Mouse (Mus musculus): ENCODE results near the gene Palld.
A peak's percentile ranks its signal among the peaks of the same experiment; 100 is the strongest.

The Palld gene

GRCm38 (mm10) chr8:61629631-61629968 is 272.9 kb downstream of the Palld start:
- no peak for DNase-seq (ENCODE audit: low spot score in 2 of 2)

- no peak for DNase-seq (ENCODE audit: low spot score in 2 of 2)
Observed at GRCm38 (mm10) chr8:61628938-61629630, 273.4 kb downstream of the Palld start.

GRCm38 (mm10) chr8:61626246-61626952 is 276.1 kb downstream of the Palld start:
- no peak for DNase-seq (ENCODE audit: low spot score in 2 of 2)

DNA sequence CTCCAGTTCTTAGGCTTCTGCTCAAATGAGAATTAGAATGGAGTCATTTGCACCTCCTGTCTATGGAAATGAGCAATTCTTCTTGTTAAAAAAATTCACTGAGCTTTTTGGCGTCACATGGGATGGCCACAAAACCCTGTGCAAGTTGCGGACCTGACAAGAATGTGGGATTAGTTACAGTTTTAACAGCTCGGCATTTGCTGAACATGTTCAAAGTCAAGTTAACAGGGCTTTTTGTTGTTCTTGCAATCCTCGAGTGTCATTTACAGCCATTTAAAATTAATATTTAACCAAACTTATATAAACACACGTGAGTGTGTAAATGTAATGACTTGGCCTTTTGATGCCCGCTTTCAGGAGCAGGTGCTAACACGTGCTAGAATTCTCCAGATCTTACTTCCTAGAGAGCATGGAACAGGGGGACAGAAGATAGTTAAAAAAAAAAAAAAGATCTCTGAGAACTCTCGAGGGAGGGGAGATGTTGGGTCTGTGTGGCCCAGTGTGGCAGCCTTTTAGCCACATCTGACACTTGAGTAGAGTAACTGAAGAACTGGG is 276.8 kb downstream of the Palld start:
- no peak for DNase-seq (ENCODE audit: low spot score in 2 of 2)

DNA sequence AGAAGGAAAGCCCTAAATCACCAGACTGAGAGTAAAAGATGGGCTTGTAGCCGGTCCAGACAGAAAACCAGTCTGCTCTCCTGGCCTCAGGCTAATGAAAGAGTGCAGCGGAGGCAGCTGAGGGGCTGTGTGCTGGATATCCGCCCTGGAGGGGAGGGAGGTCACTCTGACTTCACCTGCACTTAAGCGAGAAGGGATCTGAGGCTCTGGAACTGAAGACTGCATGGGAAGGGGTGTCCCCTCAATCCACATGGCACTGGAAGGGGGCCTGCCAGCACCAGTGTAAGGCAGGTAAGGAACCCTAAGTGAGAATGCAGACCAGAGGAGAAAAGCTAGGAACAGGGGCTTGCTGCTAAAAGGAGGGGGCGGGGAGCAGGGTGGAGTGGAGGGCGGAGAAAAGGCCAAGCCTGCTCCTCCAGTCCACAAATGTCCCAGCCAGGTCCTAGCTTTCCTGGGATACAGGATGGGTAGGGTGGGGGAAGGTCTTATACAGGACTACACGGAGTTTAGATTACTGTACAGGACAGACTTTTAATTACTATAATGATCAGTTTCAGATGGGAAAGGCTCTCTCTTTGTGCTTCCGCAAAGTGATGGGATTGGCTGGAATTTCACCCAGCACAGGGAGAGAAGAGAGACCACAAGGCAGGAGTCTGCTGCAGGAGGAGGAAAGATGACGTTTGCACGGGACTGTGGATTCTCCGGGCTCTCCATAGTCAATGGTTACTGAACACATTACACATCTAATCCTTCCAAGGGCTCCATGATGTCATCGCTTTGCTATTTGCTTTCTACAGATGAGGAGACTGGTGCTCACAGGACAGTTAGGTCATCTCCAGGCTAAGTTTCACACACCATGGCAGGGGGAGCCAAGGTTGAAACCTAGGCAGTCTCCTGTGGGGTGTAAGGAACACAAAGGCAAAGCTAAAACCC is 278.7 kb downstream of the Palld start:
- no peak for DNase-seq (ENCODE audit: low spot score in 2 of 2)

- no peak for DNase-seq (ENCODE audit: low spot score in 2 of 2)
Observed at GRCm38 (mm10) chr8:61621300-61621699, 281.2 kb downstream of the Palld start.

DNA sequence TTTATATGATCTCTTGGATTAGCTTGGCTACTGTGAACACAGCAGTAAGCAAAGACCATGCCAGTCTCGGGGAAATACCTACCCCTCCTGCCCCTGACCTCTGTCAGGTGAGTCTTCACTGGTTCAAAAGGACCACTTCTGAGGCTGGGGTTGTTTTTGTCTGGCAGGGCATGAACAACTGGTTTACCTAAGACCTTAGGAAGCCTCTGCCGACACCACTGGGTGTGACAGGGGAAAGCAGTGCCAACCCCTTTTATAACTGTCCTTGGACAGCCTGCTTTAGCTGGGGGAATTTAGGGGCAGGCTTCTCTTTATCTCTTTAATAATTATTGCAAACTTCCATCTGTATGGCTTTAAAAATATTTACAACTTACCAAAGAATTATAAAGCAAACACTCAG is 284.8 kb downstream of the Palld start:
- DNase-seq (ENCODE audit: low spot score in 2 of 2) = no peak

DNA sequence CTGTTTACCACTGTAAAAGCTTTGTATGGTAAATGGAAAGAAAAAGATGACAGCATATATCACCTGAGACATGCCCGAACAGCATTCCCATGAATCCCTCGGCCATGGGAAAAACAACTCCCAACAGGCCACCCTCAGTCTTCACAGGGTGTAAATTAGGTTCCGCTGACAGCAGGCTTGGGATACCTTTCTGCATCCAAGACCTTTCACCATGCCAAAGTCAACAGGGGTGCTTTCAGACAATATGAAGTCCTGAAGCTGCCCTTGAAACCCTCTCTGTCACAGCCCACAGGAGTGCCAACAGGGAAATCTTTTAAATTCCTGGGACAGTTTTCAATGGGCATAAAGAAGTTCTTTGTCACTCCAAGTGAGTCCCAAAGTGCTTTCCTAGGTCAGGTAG is 285.4 kb downstream of the Palld start:
- DNase-seq (ENCODE audit: low spot score in 2 of 2) = no peak

DNA sequence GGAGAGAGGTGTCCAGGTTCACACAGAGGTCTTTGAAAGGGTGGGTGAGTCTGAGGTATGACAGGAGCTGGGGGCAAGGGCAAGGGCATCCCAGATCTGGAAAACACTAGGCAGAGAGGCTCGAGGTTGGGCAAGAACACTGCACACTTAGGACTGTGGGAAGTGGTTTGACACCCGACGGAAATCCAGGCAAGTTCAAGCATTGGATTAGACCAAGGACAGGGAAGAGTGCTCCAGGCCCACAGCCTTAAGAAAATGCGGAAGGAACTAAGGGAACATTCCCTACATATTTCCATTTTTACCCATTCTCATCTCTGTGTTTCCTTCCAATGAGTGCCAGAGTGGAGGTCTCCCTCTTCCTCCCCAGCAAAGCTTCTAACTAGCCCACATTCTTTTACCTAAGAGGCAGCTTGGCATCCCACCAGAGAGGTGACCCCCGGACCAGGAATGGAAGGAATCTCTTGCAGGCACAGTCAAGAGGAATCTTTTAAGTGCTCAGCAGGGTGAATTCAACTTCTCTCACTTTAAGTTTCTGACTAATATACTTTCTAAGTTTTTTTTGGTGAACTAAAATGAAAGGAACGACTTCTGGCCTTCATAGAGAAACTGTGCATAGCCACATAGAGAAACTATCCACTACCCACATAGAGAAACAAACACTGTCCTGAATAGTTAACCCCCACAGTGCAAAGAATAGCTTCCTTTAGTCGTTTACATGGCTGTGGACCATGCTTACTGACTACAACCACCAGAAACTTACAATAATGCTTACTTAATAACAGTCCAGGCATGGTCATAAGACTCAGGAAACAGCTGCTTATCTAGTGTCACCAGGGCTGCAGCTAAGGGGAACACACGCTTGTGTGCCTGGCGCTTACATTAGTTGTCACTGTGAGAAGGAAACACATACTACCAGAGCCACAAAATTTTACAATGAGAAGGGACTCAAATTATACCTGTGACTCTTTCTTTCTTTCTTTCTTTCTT is 286.5 kb downstream of the Palld start:
- DNase-seq (ENCODE audit: low spot score in 2 of 2) = no peak

GRCm38 (mm10) chr8:61611741-61612140 is 290.7 kb downstream of the Palld start:
- DNase-seq (ENCODE audit: low spot score in 2 of 2) = no peak

GRCm38 (mm10) chr8:61611077-61611476 is 291.4 kb downstream of the Palld start:
- no peak for DNase-seq (ENCODE audit: low spot score in 2 of 2)

DNA sequence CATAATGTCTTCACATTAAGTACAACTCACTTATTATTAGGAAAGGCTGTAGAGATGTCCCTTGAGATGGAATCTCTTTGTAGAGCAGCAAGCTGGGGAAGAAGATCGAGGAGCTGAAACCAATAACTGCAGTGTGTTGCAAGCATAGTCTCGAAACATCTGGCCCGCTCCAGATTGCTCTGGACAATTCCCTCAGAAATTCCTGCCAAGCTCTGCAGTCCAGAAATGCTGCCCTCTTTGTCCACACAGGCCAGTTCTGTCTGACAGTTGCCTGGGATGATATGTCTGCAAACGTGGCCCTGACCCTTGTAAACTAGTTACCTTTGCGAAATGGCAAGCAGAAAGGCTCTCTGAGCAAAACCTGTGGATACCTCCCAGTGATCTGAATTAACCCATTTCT is 291.9 kb downstream of the Palld start:
- no peak for DNase-seq (ENCODE audit: low spot score in 2 of 2)

- DNase-seq (ENCODE audit: low spot score in 2 of 2) = no peak
Observed at GRCm38 (mm10) chr8:61607463-61607813, 295.1 kb downstream of the Palld start.

GRCm38 (mm10) chr8:61606795-61607462 is 295.6 kb downstream of the Palld start:
- DNase-seq (ENCODE audit: low spot score in 2 of 2) = peak in 1 of 2 experiments; percentile 19

GRCm38 (mm10) chr8:61604871-61605270 is 297.6 kb downstream of the Palld start:
- no peak for DNase-seq (ENCODE audit: low spot score in 2 of 2)

DNA sequence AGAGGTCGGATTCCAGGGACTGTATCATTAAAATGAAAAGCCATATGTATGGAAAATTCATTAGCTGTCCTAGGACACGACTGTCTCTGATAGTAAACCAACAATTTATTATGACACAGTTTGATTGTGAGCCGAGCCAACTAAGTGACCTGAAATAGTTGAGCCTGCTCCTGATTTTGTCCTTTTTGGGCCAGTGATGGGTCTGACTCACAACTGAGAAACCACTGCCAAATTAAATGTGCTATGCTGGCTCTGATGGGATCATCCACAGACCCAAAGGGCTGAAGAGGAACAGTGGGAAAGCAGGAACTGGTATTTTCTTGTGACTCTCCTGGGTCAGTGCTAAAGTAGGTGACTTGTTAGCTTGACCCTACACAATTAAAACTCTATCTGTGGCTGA is 305.6 kb downstream of the Palld start:
- DNase-seq (ENCODE audit: low spot score in 2 of 2) = no peak

- no peak for DNase-seq (ENCODE audit: low spot score in 2 of 2)
Observed at GRCm38 (mm10) chr8:61591446-61591845, 311.0 kb downstream of the Palld start.

DNA sequence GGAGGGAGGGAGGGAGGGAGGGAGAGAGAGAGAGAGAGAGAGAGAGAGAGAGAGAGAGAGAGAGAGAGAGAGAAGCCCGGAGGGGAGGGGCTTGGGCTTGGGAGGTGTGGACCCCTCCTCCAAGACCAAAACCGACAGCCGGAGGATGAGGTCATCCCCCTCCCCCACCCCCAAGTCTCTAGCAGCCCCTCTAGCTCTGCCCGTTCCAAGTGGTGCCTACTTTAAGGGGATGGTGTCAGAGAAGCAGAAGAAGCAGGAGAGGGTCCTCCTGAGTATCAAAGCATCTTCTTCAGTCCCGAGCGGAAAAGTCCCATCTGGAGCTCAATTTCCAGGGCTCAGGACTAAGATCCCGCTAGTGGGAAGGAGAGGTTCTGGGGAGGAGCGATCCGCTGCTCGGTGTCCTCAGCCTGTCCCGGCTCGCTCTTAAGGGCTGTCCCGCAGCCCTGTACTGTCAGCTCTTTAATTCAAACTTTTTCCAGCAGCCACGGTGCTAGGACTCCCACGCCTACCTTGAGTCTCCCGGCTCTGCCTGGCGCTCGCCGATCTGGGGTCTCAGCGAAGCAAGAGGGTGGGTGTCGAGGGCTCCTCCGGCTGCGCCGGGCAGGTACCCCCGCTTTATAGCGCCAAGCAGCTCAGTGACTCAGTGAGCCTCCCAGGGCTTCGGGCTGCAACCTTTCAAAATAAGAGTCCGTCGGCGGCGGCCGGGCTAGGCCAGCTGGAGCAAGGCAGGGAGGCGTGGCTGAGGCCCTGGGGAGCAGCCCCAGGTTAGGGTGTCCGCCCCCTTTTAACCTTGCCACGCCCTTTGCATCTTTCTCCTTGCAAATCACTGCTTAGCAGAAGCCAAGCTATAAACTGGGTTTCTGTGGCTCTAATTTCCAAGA is 311.7 kb downstream of the Palld start:
- DNase-seq (ENCODE audit: low spot score in 2 of 2) = peak; percentile 33 to 60

DNA sequence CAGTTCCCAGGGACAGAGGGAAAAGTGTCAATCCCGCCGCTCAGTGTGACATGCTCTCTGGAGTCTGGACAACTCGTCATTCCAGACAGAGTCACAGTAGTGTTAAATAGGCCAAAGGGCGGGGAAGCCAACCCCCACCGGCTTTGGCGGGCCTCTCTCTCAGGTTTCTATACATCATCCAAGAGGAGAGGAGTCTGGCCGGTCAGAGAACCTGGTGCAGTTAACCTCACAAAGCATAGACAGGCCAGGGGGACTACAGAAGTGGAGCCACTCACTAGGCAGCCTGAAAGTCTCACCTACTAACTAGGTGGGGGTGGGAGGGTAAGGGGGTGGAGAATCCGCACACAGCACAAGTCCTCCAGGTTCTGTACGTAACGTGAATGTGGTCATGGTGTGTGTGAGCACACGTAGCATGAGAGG is 312.5 kb downstream of the Palld start:
- DNase-seq (ENCODE audit: low spot score in 2 of 2) = no peak
